Mouse (Mus musculus) forebrain, embryonic 13.5 days (tissue): ENCODE data around the gene Ppp1r1b. TPM values are rescaled to one million over a fixed set of nuclear protein-coding genes. Genes with fewer than 3 reads are reported as not detected.

Experiments
- ATAC-seq: fragments of 200-750 bp; cut with Nextera tagmentation; 2 replicates; pipeline ENCODE4 v1.8.0; 2017
- H3K27ac ChIP-seq: fragments of 300-500 bp; sonication (generic); 2 replicates; pipeline ENCODE4 v1.5.1; 2015; ENCODE audit warnings: inconsistent platforms, mild to moderate bottlenecking, moderate library complexity
- H3K27me3 ChIP-seq: fragments of 300-500 bp; sonication (generic); 2 replicates; pipeline ENCODE4 v1.6.1; 2015; ENCODE audit warnings: mild to moderate bottlenecking, inconsistent platforms
- H3K36me3 ChIP-seq: fragments of 300-500 bp; sonication (generic); 2 replicates; pipeline ENCODE4 v1.6.1; 2015; ENCODE audit warnings: mild to moderate bottlenecking, inconsistent platforms; ENCODE audit not compliant: poor library complexity, severe bottlenecking
- H3K4me1 ChIP-seq: fragments of 300-500 bp; sonication (generic); 2 replicates; pipeline ENCODE4 v1.6.1; 2015; ENCODE audit warnings: inconsistent platforms
- H3K4me2 ChIP-seq: fragments of 300-500 bp; sonication (generic); 2 replicates; pipeline ENCODE4 v1.6.1; 2015; ENCODE audit warnings: inconsistent platforms, mild to moderate bottlenecking, moderate library complexity
- H3K4me3 ChIP-seq: fragments of 300-500 bp; sonication (generic); 2 replicates; pipeline ENCODE4 v1.5.1; 2015; ENCODE audit warnings: mild to moderate bottlenecking, inconsistent platforms
- H3K9ac ChIP-seq: fragments of 300-500 bp; sonication (generic); 2 replicates; pipeline ENCODE4 v1.6.1; 2015; ENCODE audit warnings: mild to moderate bottlenecking, inconsistent platforms
- H3K9me3 ChIP-seq: fragments of 300-500 bp; sonication (generic); replicated peaks from 2 replicates; pipeline ENCODE4 v1.6.1; 2016; ENCODE audit warnings: inconsistent platforms
- WGBS: fragments of 180-500 bp; shearing (Covaris S2); methylation state at CpG from one replicate; pipeline ENCODE4 v1.1.7; 2015; 5-methylcytosine and 5-hydroxymethylcytosine counted together
- polyA plus RNA-seq: library from polyadenylated mRNA; unstranded; fragments of >200 nt; fragmentation: Nextera tagmentation; extraction: Ambion mirVana; gene quantifications from 2 replicates; pipeline ENCODE4 v1.2.1, GENCODE M21; 2015

Gene Ppp1r1b
- polyA plus RNA-seq, 1 experiment from 2014 or later, result 20.0 TPM

DNA sequence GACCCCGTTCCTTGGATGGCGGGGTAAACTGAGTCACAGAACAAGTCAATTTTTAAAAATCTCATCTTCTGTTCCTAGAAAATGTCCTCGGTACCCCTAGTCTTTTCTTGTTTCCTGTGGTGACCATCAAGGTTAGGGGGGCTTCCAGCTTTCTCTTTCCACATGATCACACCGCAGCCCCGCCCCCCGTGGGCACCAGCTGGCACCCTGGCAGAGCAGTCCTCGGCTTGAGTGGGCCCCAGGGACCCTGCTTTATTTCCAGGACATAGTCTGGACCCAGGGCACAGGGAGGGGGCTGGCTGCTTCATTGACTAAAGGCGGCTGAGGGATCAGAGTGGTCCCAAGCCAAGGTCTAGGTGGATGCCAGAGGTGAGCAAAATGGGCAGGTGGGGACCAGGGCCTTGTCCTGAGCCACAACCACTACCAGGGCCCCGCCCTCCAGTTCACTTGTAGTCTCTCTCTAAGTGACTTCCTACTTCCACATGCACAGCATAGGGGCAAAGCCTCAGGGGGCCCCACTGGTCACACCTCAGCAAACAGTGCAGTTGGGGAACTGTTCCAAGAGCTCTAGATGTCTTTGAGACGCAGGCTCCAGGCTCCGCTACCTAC lies 8.4 kb upstream of the Ppp1r1b start:
- 7% methylated on average over 11 of the region's 11 CpGs for WGBS
- ATAC-seq, result 0 out of 2 replicates have a peak, but pooled peaks have one; percentile 6
- Histone ChIP-seq H3K36me3 (no peaks in the 10 kb centered on the region), H3K9me3 (no peaks in the 10 kb centered on the region), H3K4me1 (peaks cover 66% of the 10 kb centered on the region), H3K27me3 (peaks cover 79% of the 10 kb centered on the region), H3K9ac (peak overlapping the region; percentile 79), H3K27ac (peak overlapping the region; percentile 99), H3K4me2 (peak overlapping the region; percentile 87), H3K4me3 (peak overlapping the region; percentile 46)

DNA sequence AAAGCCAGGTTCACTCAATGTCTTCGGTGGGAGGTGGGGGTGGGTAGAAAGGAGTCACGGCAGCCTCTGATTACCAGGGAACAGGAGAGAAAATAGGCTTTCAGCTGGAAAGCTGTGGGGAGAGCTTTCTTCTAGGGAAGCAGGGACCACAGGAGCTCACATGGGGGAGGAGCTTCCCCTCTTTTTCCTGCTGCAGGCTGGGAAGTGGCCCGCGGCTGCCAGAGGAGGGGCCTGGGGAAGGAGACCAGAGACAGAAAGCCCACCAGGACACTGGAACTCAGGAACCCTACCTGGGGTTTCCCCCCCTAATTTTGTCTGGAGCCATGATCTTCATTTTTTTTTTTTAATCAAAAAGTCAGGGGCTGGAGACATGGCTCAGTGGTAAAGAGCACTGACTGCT lies 7.6 kb upstream of the Ppp1r1b start:
- H3K9ac ChIP-seq, result no peak overlapping the region
- H3K27me3 ChIP-seq, result peaks cover 76% of the 10 kb centered on the region
- no peak overlapping the region for H3K4me2 ChIP-seq
- peak overlapping the region; percentile 99 for H3K27ac ChIP-seq
- H3K4me1 ChIP-seq, result peaks cover 64% of the 10 kb centered on the region
- whole genome bisulfite sequencing, result 3% methylated on average over 4 of the region's 4 CpGs
- no peaks in the 10 kb centered on the region for H3K36me3 ChIP-seq
- ATAC-seq, result no peak
- H3K9me3 ChIP-seq, result no peaks in the 10 kb centered on the region
- H3K4me3 ChIP-seq, result no peak overlapping the region

- WGBS, result 64% methylated on average over 4 of the region's 4 CpGs
- H3K27ac ChIP-seq, result no peak overlapping the region
- no peak overlapping the region for H3K4me3 ChIP-seq
Measured at GRCm38 (mm10) chr11:98341174-98341573, 7.0 kb upstream of the Ppp1r1b start.

GRCm38 (mm10) chr11:98342000-98342945 lies 5.9 kb upstream of the Ppp1r1b start:
- ATAC-seq, result peak; percentile 42
- H3K27me3 ChIP-seq, result peaks cover 75% of the 10 kb centered on the region
- peak overlapping the region; percentile 48 for H3K27ac ChIP-seq
- H3K9me3 ChIP-seq, result no peaks in the 10 kb centered on the region
- peak overlapping the region; percentile 48 for H3K9ac ChIP-seq
- peaks cover 56% of the 10 kb centered on the region for H3K4me1 ChIP-seq
- H3K4me2 ChIP-seq, result peak overlapping the region; percentile 62
- H3K36me3 ChIP-seq, result no peaks in the 10 kb centered on the region
- under 1% methylated on average over 29 of the region's 29 CpGs for WGBS
- H3K4me3 ChIP-seq, result peak overlapping the region; percentile 31

More at GRCm38 (mm10) chr11:98341174-98341573, 7.0 kb upstream of the Ppp1r1b start:
- Histone ChIP-seq H3K9ac (no peak overlapping the region), H3K36me3 (no peaks in the 10 kb centered on the region), H3K27me3 (peaks cover 75% of the 10 kb centered on the region), H3K9me3 (no peaks in the 10 kb centered on the region), H3K4me2 (no peak overlapping the region), H3K4me1 (peaks cover 62% of the 10 kb centered on the region)
- no peak for ATAC-seq

GRCm38 (mm10) chr11:98345253-98345652 lies 3.0 kb upstream of the Ppp1r1b start:
- ATAC-seq, result no peak; the same call in 1 of the 2 replicates
- Histone ChIP-seq H3K27me3 (peaks cover 80% of the 10 kb centered on the region), H3K36me3 (no peaks in the 10 kb centered on the region), H3K9me3 (no peaks in the 10 kb centered on the region), H3K4me3 (peak overlapping the region; percentile 18; the same call in 1 of the 2 replicates), H3K9ac (peak overlapping the region; percentile 26; the same call in 1 of the 2 replicates), H3K4me2 (peak overlapping the region; percentile 49), H3K27ac (no peak overlapping the region), H3K4me1 (peaks cover 45% of the 10 kb centered on the region)
- WGBS, result 1% methylated on average over 14 of the region's 14 CpGs

GRCm38 (mm10) chr11:98346168-98346567 lies 2.0 kb upstream of the Ppp1r1b start:
- Histone ChIP-seq H3K27ac (no peak overlapping the region), H3K27me3 (peaks cover 82% of the 10 kb centered on the region), H3K9me3 (no peaks in the 10 kb centered on the region), H3K4me3 (no peak overlapping the region), H3K9ac (no peak overlapping the region), H3K36me3 (no peaks in the 10 kb centered on the region), H3K4me1 (peaks cover 39% of the 10 kb centered on the region), H3K4me2 (no peak overlapping the region)
- no peak for ATAC-seq
- 7% methylated on average over 9 of the region's 9 CpGs for WGBS

DNA sequence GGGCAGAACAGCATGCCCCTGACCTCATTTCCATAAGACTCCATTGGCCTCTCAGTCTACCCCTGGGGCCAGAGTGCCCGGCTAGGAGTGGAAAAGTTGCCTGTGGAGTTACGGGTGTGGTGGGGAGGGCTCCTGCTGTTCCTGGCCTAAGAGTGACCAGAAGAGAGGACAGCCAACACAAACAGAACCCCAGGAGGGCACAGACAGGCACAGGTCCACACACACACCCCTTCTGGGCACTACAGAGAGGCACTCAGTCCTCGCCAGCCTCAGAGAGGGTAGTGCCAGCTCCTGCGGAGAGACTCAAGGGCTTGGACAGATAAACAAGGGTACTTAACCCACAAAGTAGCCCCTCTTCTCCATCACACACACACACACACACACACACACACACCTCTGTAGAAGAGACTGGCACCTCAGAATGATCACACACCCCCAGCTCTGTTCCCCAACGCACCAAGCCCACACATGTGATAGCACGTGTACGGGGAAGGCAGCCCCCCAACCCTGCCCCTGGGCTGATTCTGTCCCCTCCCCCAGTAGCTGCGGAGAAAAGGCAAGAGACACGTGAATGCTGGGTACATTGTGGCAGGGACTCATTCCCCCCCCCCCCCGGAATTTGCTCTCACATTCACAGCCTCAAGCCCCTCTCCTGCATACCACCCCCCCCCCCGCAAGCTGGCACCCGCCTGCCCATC lies 670 bp upstream of the Ppp1r1b start:
- Histone ChIP-seq H3K27ac (no peak overlapping the region), H3K9me3 (no peaks in the 10 kb centered on the region), H3K4me2 (peak overlapping the region; percentile 97), H3K36me3 (no peaks in the 10 kb centered on the region), H3K4me3 (peak overlapping the region; percentile 55; the same call in 1 of the 2 replicates), H3K27me3 (peaks cover 83% of the 10 kb centered on the region), H3K4me1 (peaks cover 26% of the 10 kb centered on the region), H3K9ac (no peak overlapping the region)
- peak; percentile 14; the same call in 1 of the 2 replicates for ATAC-seq
- WGBS, result under 1% methylated on average over 12 of the region's 12 CpGs

GRCm38 (mm10) chr11:98349308-98349707 lies 1.1 kb downstream of the Ppp1r1b start:
- H3K27me3 ChIP-seq, result peaks cover 94% of the 10 kb centered on the region
- H3K9me3 ChIP-seq, result no peaks in the 10 kb centered on the region
- H3K4me1 ChIP-seq, result peaks cover 25% of the 10 kb centered on the region
- H3K9ac ChIP-seq, result no peak overlapping the region; the same call in 1 of the 2 replicates
- H3K4me3 ChIP-seq, result peak overlapping the region; percentile 55
- ATAC-seq, result no peak
- H3K4me2 ChIP-seq, result peak overlapping the region; percentile 97
- 4% methylated on average over 9 of the region's 9 CpGs for whole genome bisulfite sequencing
- H3K36me3 ChIP-seq, result no peaks in the 10 kb centered on the region
- H3K27ac ChIP-seq, result no peak overlapping the region

GRCm38 (mm10) chr11:98352272-98352990 lies 4.2 kb downstream of the Ppp1r1b start:
- ATAC-seq, result no peak
- no peak overlapping the region for H3K27ac ChIP-seq
- no peaks in the 10 kb centered on the region for H3K9me3 ChIP-seq
- peaks cover 29% of the 10 kb centered on the region for H3K4me1 ChIP-seq
- H3K9ac ChIP-seq, result no peak overlapping the region
- WGBS, result 79% methylated on average over 18 of the region's 18 CpGs
- H3K27me3 ChIP-seq, result peaks cover 80% of the 10 kb centered on the region
- H3K4me2 ChIP-seq, result no peak overlapping the region
- no peaks in the 10 kb centered on the region for H3K36me3 ChIP-seq
- no peak overlapping the region for H3K4me3 ChIP-seq

GRCm38 (mm10) chr11:98353651-98354211 lies 5.5 kb downstream of the Ppp1r1b start:
- Histone ChIP-seq H3K9ac (no peak overlapping the region), H3K4me2 (no peak overlapping the region), H3K27ac (no peak overlapping the region), H3K27me3 (peaks cover 67% of the 10 kb centered on the region), H3K9me3 (no peaks in the 10 kb centered on the region), H3K4me1 (peaks cover 21% of the 10 kb centered on the region), H3K36me3 (no peaks in the 10 kb centered on the region), H3K4me3 (no peak overlapping the region)
- no peak for ATAC-seq
- 39% methylated on average over 8 of the region's 8 CpGs for WGBS

GRCm38 (mm10) chr11:98354445-98354844 lies 6.2 kb downstream of the Ppp1r1b start:
- Histone ChIP-seq H3K27me3 (peaks cover 60% of the 10 kb centered on the region), H3K4me2 (no peak overlapping the region), H3K4me3 (no peak overlapping the region), H3K27ac (no peak overlapping the region), H3K4me1 (peaks cover 25% of the 10 kb centered on the region), H3K9me3 (no peaks in the 10 kb centered on the region), H3K36me3 (no peaks in the 10 kb centered on the region), H3K9ac (no peak overlapping the region)
- WGBS, result 59% methylated on average over 14 of the region's 14 CpGs
- ATAC-seq, result no peak
